Mouse (Mus musculus) embryonic fibroblast, embryonic 13.5 days (primary cell): Measurements from ENCODE around the gene Got2.

ENCODE experiments used
- CTCF ChIP-seq: IDR thresholded peaks from 2 replicates; pipeline ENCODE4 v1.5.1; 2011; ENCODE audit warnings: mild to moderate bottlenecking, control low read depth, low read length, moderate library complexity, borderline replicate concordance; ENCODE audit not compliant: insufficient read depth
- POLR2A ChIP-seq: IDR thresholded peaks from 2 replicates; pipeline ENCODE4 v1.6.1; 2011; ENCODE audit warnings: low read depth, mild to moderate bottlenecking, control low read depth, low read length, moderate library complexity

DNA sequence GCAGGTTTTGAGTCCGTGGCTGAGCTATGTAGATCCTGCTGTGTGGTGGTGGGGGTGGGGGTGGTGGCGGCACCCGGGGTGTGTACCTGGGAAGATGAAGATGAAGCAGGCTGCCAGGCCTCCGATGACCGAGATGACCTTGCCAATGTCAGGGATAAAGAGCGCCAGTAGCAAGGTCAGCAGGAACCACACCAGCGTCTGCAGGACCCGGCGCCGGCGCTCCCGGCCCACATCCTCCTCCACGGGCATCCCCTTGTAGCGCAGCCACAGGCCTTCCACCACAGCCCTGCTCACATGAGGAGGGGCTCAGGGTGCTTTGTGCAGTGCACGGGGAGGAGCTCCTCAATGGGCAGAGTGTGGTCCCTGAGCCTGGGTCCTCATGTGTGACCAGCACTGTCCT, 46.9 kb downstream of the Got2 start:
- TF ChIP-seq POLR2A (no peak), CTCF (no peak)
